Mouse (Mus musculus) effector memory CD4-positive, alpha-beta T cell, adult 5 months (primary cell): ENCODE data around the gene Osgep. TPM values are rescaled to one million over a fixed set of nuclear protein-coding genes. Genes with fewer than 3 reads are reported as not detected.

ENCODE experiments used
- polyA plus RNA-seq: library from polyadenylated mRNA; unstranded; fragments of 100-300 nt; shearing (Covaris generic); gene quantifications from one replicate; pipeline ENCODE4 v1.2.1, GENCODE M21; 2017

Gene Osgep
- 86.7 TPM for polyA plus RNA-seq

GRCm38 (mm10) chr14:50924281-50925064, at the start of gene Osgep, which contains the start of gene Apex1:
Gene Osgep (minus strand): TSS chr14:50924893.
Gene Apex1 (plus strand): TSS chr14:50924968.

DNA sequence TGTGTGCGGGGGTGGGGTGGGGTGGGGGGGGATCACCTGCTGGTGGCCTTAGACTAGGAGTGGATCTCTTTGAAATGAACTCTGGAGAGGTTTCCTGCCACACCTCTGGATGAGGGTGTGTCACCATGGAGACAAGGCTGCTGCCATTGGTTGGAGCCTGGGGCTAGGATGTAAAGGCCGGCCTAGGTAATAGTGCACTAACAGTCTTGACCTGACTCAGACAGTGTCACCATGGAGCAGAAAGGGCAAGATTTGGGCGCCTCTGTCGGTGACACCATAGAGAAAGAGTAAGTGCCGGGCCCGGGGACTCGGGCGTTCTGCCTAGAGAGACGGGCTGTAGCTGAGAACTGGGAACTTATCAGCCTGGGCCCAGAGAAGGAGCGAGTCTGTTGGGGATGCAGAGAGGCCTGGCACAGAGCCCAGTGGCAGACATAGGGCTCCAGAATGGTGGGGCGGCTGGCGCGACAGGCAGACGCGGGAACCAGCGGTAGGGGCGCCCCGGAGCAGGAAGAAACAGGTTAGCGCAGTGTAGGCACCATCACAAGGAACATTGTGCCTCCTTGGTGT, 31.3 kb upstream of the Osgep start, which contains the start of gene Pnp2:
Gene Pnp2 (plus strand): TSS at position 51 of the 567 bp plus-strand sequence.

DNA sequence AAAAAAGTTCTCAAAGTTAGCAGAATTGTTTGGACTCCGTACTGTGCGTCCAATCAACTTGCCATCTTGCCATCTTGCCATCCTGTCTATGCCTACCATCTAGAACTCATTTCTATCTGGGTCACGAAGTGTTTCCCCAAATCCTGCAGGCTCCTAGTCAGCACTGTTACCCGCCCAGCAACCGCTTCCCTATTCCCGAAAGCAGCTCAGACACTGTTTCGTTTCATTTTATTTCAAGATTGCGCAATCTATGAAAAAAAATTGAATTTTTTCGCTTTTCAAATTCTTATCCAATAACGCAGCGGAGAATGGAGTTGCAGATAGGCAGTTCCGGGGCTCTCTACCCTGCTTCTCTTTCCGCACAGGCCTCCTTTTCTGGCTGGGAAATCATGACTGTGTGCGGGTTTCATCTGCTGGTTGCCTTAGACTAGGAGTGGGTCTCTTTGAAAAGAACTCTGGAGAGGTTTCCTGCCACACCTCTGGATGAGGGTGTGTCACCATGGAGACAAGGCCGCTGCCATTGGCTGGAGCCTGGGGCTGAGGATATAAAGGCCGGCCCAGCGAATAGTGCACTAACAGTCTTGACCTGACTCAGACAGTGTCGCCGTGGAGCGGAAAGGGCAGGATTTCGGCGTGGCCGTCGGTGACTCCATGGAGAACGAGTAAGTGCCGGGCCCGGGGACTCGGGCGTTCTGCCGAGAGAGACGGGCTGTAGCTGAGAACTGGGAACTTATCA, 19.4 kb upstream of the Osgep start, which contains the start of gene Gm49342:
Gene Gm49342 (plus strand): TSS at position 586 of the 736 bp plus-strand sequence.

DNA sequence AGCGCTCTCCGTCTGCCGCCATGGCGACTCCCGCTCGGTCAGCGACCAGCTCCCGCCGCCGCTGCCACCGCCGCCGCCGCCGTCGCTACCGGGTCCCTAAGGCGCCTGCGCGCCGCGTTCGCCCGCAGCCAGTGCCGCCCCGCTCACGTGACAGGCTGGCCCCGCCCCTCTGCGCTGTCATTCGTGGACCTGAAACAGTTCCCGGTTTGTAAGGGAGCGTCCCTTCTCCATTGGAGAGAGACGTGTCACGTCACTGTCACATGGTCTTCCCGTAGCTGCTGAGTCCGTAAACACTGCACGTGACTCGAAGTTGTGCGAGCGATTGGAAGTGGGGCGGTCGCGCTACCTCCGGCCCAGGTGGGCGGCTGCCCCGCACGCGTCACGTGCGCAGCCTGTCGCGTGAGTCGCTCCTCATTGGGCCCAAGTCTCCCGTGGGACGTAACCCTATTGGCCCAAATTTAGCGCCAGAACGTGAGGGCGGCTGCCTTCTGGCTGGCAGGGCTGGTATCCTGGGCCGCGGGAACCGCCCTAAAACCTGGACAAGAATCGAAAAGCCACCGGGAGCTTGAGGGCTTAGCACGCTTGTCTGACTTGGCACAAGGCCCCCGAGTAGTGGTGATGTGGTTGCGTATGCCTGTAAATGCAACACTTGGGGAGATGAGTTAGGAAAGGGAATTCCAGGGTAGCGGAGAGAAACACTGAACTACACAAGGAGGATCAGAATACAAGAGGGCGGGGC, 6.2 kb upstream of the Osgep start, which contains the start of the genes Pip4p1 and Pnp:
Gene Pip4p1 (minus strand): TSS at position 103 of the 739 bp plus-strand sequence.
Gene Pnp (plus strand): TSS at position 329 of the 739 bp plus-strand sequence.

DNA sequence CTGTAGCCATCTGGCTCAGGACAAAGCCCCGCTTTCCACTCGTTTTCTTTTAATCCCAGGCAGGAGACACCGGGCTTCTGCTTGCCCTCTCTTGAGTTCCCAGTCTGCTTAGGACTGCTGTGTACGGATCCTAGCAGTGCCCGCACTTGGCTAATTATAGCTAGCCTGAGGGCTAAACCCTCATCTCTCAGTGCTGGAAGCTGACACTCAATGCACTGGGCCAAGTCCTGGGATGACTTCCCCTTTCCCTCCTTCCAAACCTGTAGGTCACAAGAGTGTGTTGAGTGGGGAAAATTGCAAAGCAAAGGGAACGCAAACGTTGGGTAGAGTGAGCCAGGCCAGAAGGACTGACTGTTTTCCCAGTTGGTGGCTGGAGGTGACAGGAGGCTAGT, 27.3 kb downstream of the Osgep start, which contains the start of gene Klhl33:
Gene Klhl33 (minus strand): TSS at position 134 of the 392 bp plus-strand sequence.

DNA sequence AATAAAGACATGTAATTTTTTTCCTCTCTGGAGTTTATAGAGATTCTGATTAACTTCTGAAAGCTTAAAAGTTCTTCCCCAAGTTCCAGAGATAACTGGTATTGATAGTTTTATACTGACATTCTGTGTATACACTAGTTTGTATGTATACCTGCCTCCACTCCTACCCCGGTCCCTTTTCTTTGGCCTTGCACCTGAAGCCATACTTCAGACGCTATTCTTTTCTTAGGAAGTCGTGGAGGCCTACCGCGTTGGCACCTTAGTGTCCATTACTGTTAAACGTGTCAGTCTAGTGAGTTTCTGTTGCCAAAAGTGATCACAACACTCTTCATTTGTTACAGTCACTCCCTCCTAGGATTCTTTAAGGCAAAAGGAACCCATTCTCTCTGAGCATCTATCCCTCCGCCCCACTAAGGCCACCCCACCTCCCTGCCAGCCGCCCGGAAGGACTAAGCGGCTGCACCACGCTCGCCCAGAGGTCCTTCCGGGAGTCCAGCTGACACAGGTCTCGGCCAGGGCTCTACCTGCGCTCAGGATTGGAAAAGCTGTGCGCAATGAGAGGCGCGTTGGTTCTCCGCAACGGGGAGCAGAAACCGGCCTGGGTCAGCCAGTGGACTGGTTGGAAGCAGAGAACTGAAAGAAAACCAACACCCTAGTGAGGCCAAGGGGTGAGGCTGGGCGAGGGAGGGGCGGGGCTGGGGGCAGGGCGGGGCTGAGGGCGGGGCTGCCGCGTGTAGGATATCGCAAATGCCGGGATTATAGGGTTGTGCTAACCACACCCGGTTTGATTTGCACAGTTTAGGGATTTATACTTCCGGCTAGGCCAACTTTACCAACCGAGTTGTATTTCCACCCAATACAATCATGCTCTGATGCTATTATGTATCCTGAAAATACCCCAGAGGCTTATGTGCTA, 54.5 kb downstream of the Osgep start, which contains the start of gene Tep1:
Gene Tep1 (minus strand): TSS at position 672 of the 916 bp plus-strand sequence.

Other genes with a start within 250 kb of the Osgep start
- gene Olfr747, start 231.7 kb downstream of the Osgep start, polyA plus RNA-seq: not detected
- gene Olfr748, start 217.5 kb downstream of the Osgep start, polyA plus RNA-seq: 0.14 TPM
- gene Olfr749, start 179.8 kb downstream of the Osgep start, polyA plus RNA-seq: 0.37 TPM
- 67.1 TPM for gene Ttc5, start 139.4 kb downstream of the Osgep start, polyA plus RNA-seq
- not detected for gene Ccnb1ip1, start 117.2 kb downstream of the Osgep start, polyA plus RNA-seq
- 49.1 TPM for gene Parp2, start 117.1 kb downstream of the Osgep start, polyA plus RNA-seq
- gene Tep1, start 54.3 kb downstream of the Osgep start, polyA plus RNA-seq: 12.7 TPM
- 0.15 TPM for gene Klhl33, start 27.4 kb downstream of the Osgep start, polyA plus RNA-seq
- 33.7 TPM for gene Apex1, start 75 bp upstream of the Osgep start, polyA plus RNA-seq
- gene Pip4p1, start 6.0 kb upstream of the Osgep start, polyA plus RNA-seq: 126 TPM
- 34.9 TPM for gene Pnp, start 6.2 kb upstream of the Osgep start, polyA plus RNA-seq
- not detected for gene Gm49342, start 19.6 kb upstream of the Osgep start, polyA plus RNA-seq
- not detected for gene Pnp2, start 31.1 kb upstream of the Osgep start, polyA plus RNA-seq
- not detected for gene Rnase10, start 82.9 kb upstream of the Osgep start, polyA plus RNA-seq
- gene Rnase9, start 117.0 kb upstream of the Osgep start, polyA plus RNA-seq: not detected
- gene Rnase11, start 125.3 kb upstream of the Osgep start, polyA plus RNA-seq: not detected
- not detected for gene Rnase12, start 132.8 kb upstream of the Osgep start, polyA plus RNA-seq
- 0.11 TPM for gene Olfr750, start 149.5 kb upstream of the Osgep start, polyA plus RNA-seq
- gene Rnase4, start 166.2 kb upstream of the Osgep start, polyA plus RNA-seq: 7.6 TPM
- 2.7 TPM for gene Ang, start 166.3 kb upstream of the Osgep start, polyA plus RNA-seq
- gene Eddm3b, start 189.5 kb upstream of the Osgep start, polyA plus RNA-seq: not detected
- gene Rnase6, start 199.0 kb upstream of the Osgep start, polyA plus RNA-seq: 0.96 TPM
- not detected for gene Rnase1, start 221.9 kb upstream of the Osgep start, polyA plus RNA-seq
- not detected for gene Rnase2b, start 237.4 kb upstream of the Osgep start, polyA plus RNA-seq